Mouse (Mus musculus): Measurements from ENCODE around the gene Arhgap30. TPM values are rescaled to one million over a fixed set of nuclear protein-coding genes. Genes with fewer than 3 reads are reported as not detected.

Gene Arhgap30
- polyA plus RNA-seq (2014; fragmentation: Nextera tagmentation; extraction: Ambion mirVana), result 0.38 and 0.57 TPM in 2 replicates

- 85% methylated on average over 15 of the region's 15 CpGs for WGBS
Measured at GRCm38 (mm10) chr1:171388376-171389102, at the start of gene Arhgap30. Gene Arhgap30 (plus strand): TSS chr1:171388954.

GRCm38 (mm10) chr1:171342262-171343207 is 46.2 kb upstream of the Arhgap30 start:
- no peaks in the 10 kb centered on the region for H3K27me3 ChIP-seq (ENCODE audit: control insufficient read depth, insufficient read depth, low read length)
- H3K4me1 ChIP-seq (ENCODE audit: control insufficient read depth, insufficient read depth, low read length), result peaks cover 14% of the 10 kb centered on the region
- DNase-seq (ENCODE audit: low spot score, missing footprints), result no peak
- H3K36me3 ChIP-seq (ENCODE audit: control insufficient read depth, insufficient read depth, low read length), result peaks cover 16% of the 10 kb centered on the region; the same call in 1 of the 2 replicates
- H3K4me3 ChIP-seq (ENCODE audit: low read depth, low read length), result no peak overlapping the region
- 97% methylated on average over 16 of the region's 16 CpGs for WGBS
- ATAC-seq (ENCODE audit: low FRiP score), result no peak
- H3K9ac ChIP-seq (ENCODE audit: low read length), result no peak overlapping the region
- H3K4me2 ChIP-seq, result no peak overlapping the region
- peaks cover 6% of the 10 kb centered on the region; the same call in 1 of the 2 replicates for H3K9me3 ChIP-seq (ENCODE audit: control insufficient read depth, low read length)
- no peak overlapping the region for H3K27ac ChIP-seq (ENCODE audit: low read depth, low read length)

More at GRCm38 (mm10) chr1:171388376-171389102, at the start of gene Arhgap30:
- no peak within 1 kb of the TSS for H3K27ac ChIP-seq (ENCODE audit: low read depth, low read length)
- H3K9ac ChIP-seq (ENCODE audit: low read length), result no peak within 1 kb of the TSS
- H3K4me1 ChIP-seq (ENCODE audit: control insufficient read depth, insufficient read depth, low read length), result no peaks in the 10 kb centered on the region
- peaks cover 2% of the 10 kb centered on the region; the same call in 1 of the 2 replicates for H3K27me3 ChIP-seq (ENCODE audit: control insufficient read depth, insufficient read depth, low read length)
- H3K36me3 ChIP-seq (ENCODE audit: control insufficient read depth, insufficient read depth, low read length), result no peaks in the 10 kb centered on the region
- H3K4me2 ChIP-seq, result no peak within 1 kb of the TSS
- DNase-seq (ENCODE audit: low spot score, missing footprints) (no peak), ATAC-seq (ENCODE audit: low FRiP score) (no peak)
- no peak within 1 kb of the TSS for H3K4me3 ChIP-seq (ENCODE audit: low read depth, low read length)
- H3K9me3 ChIP-seq (ENCODE audit: control insufficient read depth, low read length), result no peaks in the 10 kb centered on the region

GRCm38 (mm10) chr1:171343922-171344677 is 44.7 kb upstream of the Arhgap30 start:
- Histone ChIP-seq H3K9ac (ENCODE audit: low read length) (no peak overlapping the region), H3K36me3 (ENCODE audit: control insufficient read depth, insufficient read depth, low read length) (peaks cover 10% of the 10 kb centered on the region; the same call in 1 of the 2 replicates), H3K27me3 (ENCODE audit: control insufficient read depth, insufficient read depth, low read length) (no peaks in the 10 kb centered on the region), H3K9me3 (ENCODE audit: control insufficient read depth, low read length) (peaks cover 6% of the 10 kb centered on the region; the same call in 1 of the 2 replicates), H3K4me1 (ENCODE audit: control insufficient read depth, insufficient read depth, low read length) (peaks cover 14% of the 10 kb centered on the region), H3K27ac (ENCODE audit: low read depth, low read length) (no peak overlapping the region), H3K4me3 (ENCODE audit: low read depth, low read length) (no peak overlapping the region), H3K4me2 (no peak overlapping the region)
- 87% methylated on average over 9 of the region's 9 CpGs for WGBS
- no peak for DNase-seq (ENCODE audit: low spot score, missing footprints)
- no peak for ATAC-seq (ENCODE audit: low FRiP score)

- no peak overlapping the region for H3K27ac ChIP-seq (ENCODE audit: low read depth, low read length)
- peaks cover 6% of the 10 kb centered on the region; the same call in 1 of the 2 replicates for H3K9me3 ChIP-seq (ENCODE audit: control insufficient read depth, low read length)
- peak overlapping the region; percentile 84 for H3K4me2 ChIP-seq
- DNase-seq (ENCODE audit: low spot score, missing footprints) (no peak), ATAC-seq (ENCODE audit: low FRiP score) (0 out of 2 replicates have a peak, but pooled peaks have one; percentile 14)
- H3K4me1 ChIP-seq (ENCODE audit: control insufficient read depth, insufficient read depth, low read length), result peaks cover 14% of the 10 kb centered on the region
- 81% methylated on average over 9 of the region's 9 CpGs for WGBS
- H3K27me3 ChIP-seq (ENCODE audit: control insufficient read depth, insufficient read depth, low read length), result no peaks in the 10 kb centered on the region
- peak overlapping the region; percentile 83 for H3K9ac ChIP-seq (ENCODE audit: low read length)
- peaks cover 10% of the 10 kb centered on the region; the same call in 1 of the 2 replicates for H3K36me3 ChIP-seq (ENCODE audit: control insufficient read depth, insufficient read depth, low read length)
- peak overlapping the region; percentile 91 for H3K4me3 ChIP-seq (ENCODE audit: low read depth, low read length)
Measured at GRCm38 (mm10) chr1:171344715-171345114, 44.0 kb upstream of the Arhgap30 start.

GRCm38 (mm10) chr1:171345225-171346094 is 43.3 kb upstream of the Arhgap30 start, which contains the start of the genes Nit1 and Pfdn2:
Gene Nit1 (minus strand): TSS chr1:171345646.
Gene Pfdn2 (plus strand): TSS chr1:171345670.
- peak; percentile 93 for ATAC-seq (ENCODE audit: low FRiP score)
- 1% methylated on average over 53 of the region's 53 CpGs for WGBS
- no peak within 1 kb of the TSS for H3K27ac ChIP-seq (ENCODE audit: low read depth, low read length)

GRCm38 (mm10) chr1:171346095-171346450 is 42.7 kb upstream of the Arhgap30 start:
- Histone ChIP-seq H3K4me3 (ENCODE audit: low read depth, low read length) (peak overlapping the region; percentile 91), H3K4me2 (peak overlapping the region; percentile 84), H3K4me1 (ENCODE audit: control insufficient read depth, insufficient read depth, low read length) (peaks cover 14% of the 10 kb centered on the region), H3K9ac (ENCODE audit: low read length) (peak overlapping the region; percentile 83), H3K36me3 (ENCODE audit: control insufficient read depth, insufficient read depth, low read length) (peaks cover 6% of the 10 kb centered on the region; the same call in 1 of the 2 replicates), H3K9me3 (ENCODE audit: control insufficient read depth, low read length) (peaks cover 6% of the 10 kb centered on the region; the same call in 1 of the 2 replicates), H3K27me3 (ENCODE audit: control insufficient read depth, insufficient read depth, low read length) (no peaks in the 10 kb centered on the region), H3K27ac (ENCODE audit: low read depth, low read length) (no peak overlapping the region)
- ATAC-seq (ENCODE audit: low FRiP score), result no peak; the same call in 1 of the 2 replicates
- peak; percentile 89 for DNase-seq (ENCODE audit: low spot score, missing footprints)
- WGBS, result 2% methylated on average over 14 of the region's 14 CpGs

More at GRCm38 (mm10) chr1:171345225-171346094, 43.3 kb upstream of the Arhgap30 start, which contains the start of the genes Nit1 and Pfdn2:
- DNase-seq (ENCODE audit: low spot score, missing footprints), result peak; percentile 99
- peak within 1 kb of the TSS; percentile 84 for H3K4me2 ChIP-seq
- peak within 1 kb of the TSS; percentile 83 for H3K9ac ChIP-seq (ENCODE audit: low read length)
- H3K9me3 ChIP-seq (ENCODE audit: control insufficient read depth, low read length), result peaks cover 6% of the 10 kb centered on the region; the same call in 1 of the 2 replicates
- H3K4me3 ChIP-seq (ENCODE audit: low read depth, low read length), result peak within 1 kb of the TSS; percentile 91
- H3K4me1 ChIP-seq (ENCODE audit: control insufficient read depth, insufficient read depth, low read length), result peaks cover 14% of the 10 kb centered on the region
- H3K27me3 ChIP-seq (ENCODE audit: control insufficient read depth, insufficient read depth, low read length), result no peaks in the 10 kb centered on the region
- peaks cover 9% of the 10 kb centered on the region; the same call in 1 of the 2 replicates for H3K36me3 ChIP-seq (ENCODE audit: control insufficient read depth, insufficient read depth, low read length)

GRCm38 (mm10) chr1:171348665-171349064 is 40.1 kb upstream of the Arhgap30 start:
- Histone ChIP-seq H3K4me2 (no peak overlapping the region), H3K4me3 (ENCODE audit: low read depth, low read length) (no peak overlapping the region), H3K9me3 (ENCODE audit: control insufficient read depth, low read length) (peaks cover 6% of the 10 kb centered on the region; the same call in 1 of the 2 replicates), H3K27ac (ENCODE audit: low read depth, low read length) (no peak overlapping the region), H3K27me3 (ENCODE audit: control insufficient read depth, insufficient read depth, low read length) (no peaks in the 10 kb centered on the region), H3K36me3 (ENCODE audit: control insufficient read depth, insufficient read depth, low read length) (no peaks in the 10 kb centered on the region), H3K4me1 (ENCODE audit: control insufficient read depth, insufficient read depth, low read length) (peaks cover 14% of the 10 kb centered on the region), H3K9ac (ENCODE audit: low read length) (no peak overlapping the region)
- ATAC-seq (ENCODE audit: low FRiP score) (no peak), DNase-seq (ENCODE audit: low spot score, missing footprints) (no peak)
- 90% methylated on average over 3 of the region's 3 CpGs for WGBS

Data from midbrain, embryonic 11.5 days (tissue).